Mouse (Mus musculus) neutrophil, adult 5-6 weeks (primary cell): ENCODE measurements around the gene Polr1a. TPM values are rescaled to one million over a fixed set of nuclear protein-coding genes. Genes with fewer than 3 reads are reported as not detected.
A peak's percentile ranks its signal among the peaks of the same experiment; 100 is the strongest.

Experiments
- ATAC-seq: fragments of 151-379, 151-347 bp; 2 replicates; pipeline ENCODE4 v1.8.0; 2017; ENCODE audit warnings: mild to moderate bottlenecking, moderate TSS enrichment; ENCODE audit not compliant: insufficient number of reproducible peaks, poor library complexity, low FRiP score, severe bottlenecking; ENCODE audit errors: extremely low read depth
- total RNA-seq: library from RNA; stranded (forward); fragments of 200-1000 nt; gene quantifications from 2 replicates; pipeline ENCODE4 v1.2.3, GENCODE M21; 2017

Polr1a gene
- total RNA-seq, 1 experiment from 2014 or later = 76.6 TPM

GRCm38 (mm10) chr6:71940912-71941311, 32.1 kb downstream of the Polr1a start:
- no peak for ATAC-seq

GRCm38 (mm10) chr6:71945101-71945500, 36.2 kb downstream of the Polr1a start:
- no peak for ATAC-seq

- ATAC-seq = no peak
Observed at GRCm38 (mm10) chr6:71946121-71946520, 37.3 kb downstream of the Polr1a start.

- ATAC-seq = no peak
Observed at GRCm38 (mm10) chr6:71949721-71950120, 40.9 kb downstream of the Polr1a start.

- ATAC-seq = no peak
Observed at GRCm38 (mm10) chr6:71950592-71950991, 41.7 kb downstream of the Polr1a start.

- ATAC-seq = no peak
Observed at GRCm38 (mm10) chr6:71951192-71951591, 42.3 kb downstream of the Polr1a start.

GRCm38 (mm10) chr6:71962119-71962518, 53.3 kb downstream of the Polr1a start:
- no peak for ATAC-seq

GRCm38 (mm10) chr6:71962706-71963105, 53.9 kb downstream of the Polr1a start:
- no peak for ATAC-seq

- ATAC-seq = peak; percentile 93
Observed at GRCm38 (mm10) chr6:71963561-71963960, 54.7 kb downstream of the Polr1a start.

GRCm38 (mm10) chr6:71966683-71967303, 57.9 kb downstream of the Polr1a start:
- ATAC-seq = no peak

- no peak for ATAC-seq
Observed at GRCm38 (mm10) chr6:71967847-71968246, 59.0 kb downstream of the Polr1a start.

GRCm38 (mm10) chr6:71969459-71969858, 60.6 kb downstream of the Polr1a start:
- ATAC-seq = no peak

- ATAC-seq = no peak
Observed at GRCm38 (mm10) chr6:71970154-71970553, 61.3 kb downstream of the Polr1a start.

- ATAC-seq = no peak
Observed at GRCm38 (mm10) chr6:71976592-71976991, 67.7 kb downstream of the Polr1a start.

GRCm38 (mm10) chr6:71980165-71980564, 71.3 kb downstream of the Polr1a start:
- ATAC-seq = peak; percentile 9; the same call in 1 of the 2 replicates

- peak; percentile 21; the same call in 1 of the 2 replicates for ATAC-seq
Observed at GRCm38 (mm10) chr6:71980587-71980986, 71.7 kb downstream of the Polr1a start.

GRCm38 (mm10) chr6:71981450-71981849, 72.6 kb downstream of the Polr1a start:
- ATAC-seq = peak; percentile 68

GRCm38 (mm10) chr6:71985984-71986383, 77.1 kb downstream of the Polr1a start:
- ATAC-seq = no peak

- no peak for ATAC-seq
Observed at GRCm38 (mm10) chr6:71987546-71988248, 78.8 kb downstream of the Polr1a start.

GRCm38 (mm10) chr6:71989647-71990351, 80.9 kb downstream of the Polr1a start:
- no peak for ATAC-seq
